Mouse (Mus musculus): ENCODE measurements around the gene Tbk1. TPM values are rescaled to one million over a fixed set of nuclear protein-coding genes. Genes with fewer than 3 reads are reported as not detected.

Tbk1 gene
- 122 TPM for polyA plus RNA-seq (2014; fragmentation: Illumina TruSeq; extraction: RNeasy Lipid Tissue Mini Kit (QIAGEN cat#74804); ENCODE audit: low read depth, low replicate concordance)

DNA sequence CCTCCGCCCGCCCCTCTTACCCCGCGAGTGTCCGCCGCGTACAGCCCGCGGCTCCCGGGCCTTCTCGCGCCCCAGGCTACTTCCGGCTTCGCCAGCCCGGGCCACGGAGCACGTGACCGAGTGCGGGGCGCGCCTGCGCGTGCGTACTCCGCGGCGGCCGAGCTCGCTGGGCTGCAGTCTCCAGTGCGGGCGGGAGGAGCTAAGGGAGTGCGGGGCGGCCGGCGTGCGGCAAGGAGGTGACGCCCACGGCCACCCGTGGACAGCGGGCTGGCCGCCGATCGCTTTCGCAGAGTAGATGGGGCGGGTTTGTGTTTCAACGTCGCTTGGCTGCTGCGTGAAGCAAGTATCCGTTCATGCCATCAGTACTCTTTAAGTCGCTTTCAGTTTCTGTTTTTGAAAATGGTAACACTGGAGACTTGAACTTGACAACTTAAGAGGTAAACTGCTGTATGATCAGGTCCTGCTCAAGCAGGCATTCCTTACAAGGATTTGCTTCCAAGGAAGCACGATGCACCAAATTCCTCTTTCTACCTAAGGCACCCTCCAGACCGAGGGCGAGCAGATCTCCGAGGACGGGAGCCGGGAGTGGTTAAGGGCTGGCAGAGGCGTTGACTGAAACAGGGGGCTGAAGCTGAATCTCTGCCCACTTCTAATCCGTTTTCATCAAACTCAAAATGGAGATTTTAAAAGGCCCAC, at the start of gene Tbk1:
Gene Tbk1, minus strand, starts transcription at position 113 of the 696 bp plus-strand sequence.

DNA sequence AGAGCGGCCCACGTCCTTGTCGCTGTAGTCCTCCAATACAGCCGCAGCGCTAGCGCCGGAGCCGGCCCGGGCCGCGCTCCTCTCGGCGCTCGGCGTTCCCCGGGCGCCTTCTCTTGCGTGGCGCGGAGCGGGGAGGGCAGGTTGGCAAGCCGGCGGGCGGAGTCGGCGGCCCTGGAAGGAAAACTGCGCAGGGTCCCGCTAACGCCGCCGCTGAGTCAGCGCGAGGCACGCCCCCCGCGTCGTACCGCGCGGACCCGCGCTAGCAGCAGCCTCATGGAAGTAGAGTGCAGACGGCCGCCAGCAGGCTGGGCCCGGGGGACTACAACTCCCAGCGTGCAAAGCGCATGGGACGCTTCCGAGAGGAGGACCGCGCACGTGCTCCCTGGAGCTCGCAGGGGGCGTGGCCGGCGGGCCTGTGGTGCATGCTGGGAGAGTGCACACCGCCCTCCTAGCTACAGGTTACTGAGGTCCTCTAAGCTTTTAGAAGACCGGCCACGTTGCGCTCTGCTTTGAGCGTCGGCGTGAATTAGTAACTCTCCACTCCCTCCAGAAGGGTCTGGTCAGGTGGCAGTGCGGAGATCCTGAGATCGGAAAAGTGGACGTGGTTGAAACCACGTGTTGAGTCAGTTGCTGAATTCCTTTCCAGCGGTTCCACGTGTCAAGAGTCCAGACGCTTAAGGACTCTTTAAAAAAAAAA, 39.7 kb upstream of the Tbk1 start, which contains the start of gene Xpot:
Gene Xpot, minus strand, starts transcription at position 147 of the 697 bp plus-strand sequence.

Other genes starting within 250 kb of the Tbk1 start
- gene Tbc1d30, start 235.5 kb downstream of the Tbk1 start, polyA plus RNA-seq (2014; fragmentation: Illumina TruSeq; extraction: RNeasy Lipid Tissue Mini Kit (QIAGEN cat#74804); ENCODE audit: low read depth, low replicate concordance): 13.0 TPM
- gene Gns, start 221.7 kb downstream of the Tbk1 start, polyA plus RNA-seq (2014; fragmentation: Illumina TruSeq; extraction: RNeasy Lipid Tissue Mini Kit (QIAGEN cat#74804); ENCODE audit: low read depth, low replicate concordance): 41.7 TPM
- gene Rassf3, start 110.4 kb downstream of the Tbk1 start, polyA plus RNA-seq (2014; fragmentation: Illumina TruSeq; extraction: RNeasy Lipid Tissue Mini Kit (QIAGEN cat#74804); ENCODE audit: low read depth, low replicate concordance): 65.4 TPM
- 83.0 TPM for gene Xpot, start 39.5 kb upstream of the Tbk1 start, polyA plus RNA-seq (2014; fragmentation: Illumina TruSeq; extraction: RNeasy Lipid Tissue Mini Kit (QIAGEN cat#74804); ENCODE audit: low read depth, low replicate concordance)
- 0.60 TPM for gene D930020B18Rik, start 54.8 kb upstream of the Tbk1 start, polyA plus RNA-seq (2014; fragmentation: Illumina TruSeq; extraction: RNeasy Lipid Tissue Mini Kit (QIAGEN cat#74804); ENCODE audit: low read depth, low replicate concordance)
- 8.0 TPM for gene BC048403, start 153.2 kb upstream of the Tbk1 start, polyA plus RNA-seq (2014; fragmentation: Illumina TruSeq; extraction: RNeasy Lipid Tissue Mini Kit (QIAGEN cat#74804); ENCODE audit: low read depth, low replicate concordance)

Data from sigmoid colon, adult 10 weeks (tissue).